Mouse (Mus musculus): ENCODE measurements around the gene Zgrf1.

The Zgrf1 gene

GRCm38 (mm10) chr3:127562974-127563373 is 9.7 kb downstream of the Zgrf1 start:
- DNase-seq, result no peak

DNA sequence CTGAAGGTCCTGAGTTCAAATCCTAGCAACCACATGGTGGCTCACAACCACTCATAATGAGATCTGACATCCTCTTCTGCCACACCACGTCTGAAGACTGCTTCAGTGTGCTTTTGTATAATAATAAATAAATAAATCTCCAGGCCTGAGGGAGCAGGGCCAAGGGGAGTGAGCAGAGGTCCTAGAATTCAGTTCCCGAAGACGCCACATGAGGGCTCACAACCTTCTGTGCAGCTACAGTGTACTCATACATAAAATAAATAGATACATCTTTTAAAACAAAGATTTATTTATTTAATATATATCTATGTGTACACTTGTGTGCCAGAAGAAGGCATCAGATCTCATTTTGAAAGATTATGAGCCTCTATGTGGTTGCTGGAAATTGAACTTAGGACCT is 11.8 kb downstream of the Zgrf1 start:
- DNase-seq, result no peak

- peak; percentile 81 for DNase-seq
Measured at GRCm38 (mm10) chr3:127572557-127572956, 19.3 kb downstream of the Zgrf1 start.

- no peak for DNase-seq
Measured at GRCm38 (mm10) chr3:127597136-127597535, 43.8 kb downstream of the Zgrf1 start.

DNA sequence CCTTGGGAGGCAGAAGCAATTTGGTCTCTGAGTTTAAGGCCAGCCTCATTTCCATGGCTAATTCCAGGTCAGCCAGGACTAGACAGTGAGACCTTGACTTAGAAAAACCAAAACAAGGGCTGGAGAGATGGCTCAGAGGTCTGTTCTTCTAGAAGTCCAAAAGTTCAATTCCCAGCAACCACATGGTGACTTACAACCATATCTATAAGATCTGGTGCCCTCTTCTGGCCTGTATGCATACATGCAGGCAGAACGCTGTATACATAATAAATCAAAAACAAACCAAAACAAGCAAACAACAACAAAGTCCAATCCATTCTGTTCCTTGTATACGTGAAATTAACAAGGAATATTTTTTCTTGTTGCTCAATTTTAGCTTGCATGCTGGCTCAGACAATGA is 54.8 kb downstream of the Zgrf1 start:
- DNase-seq, result peak; percentile 32

- DNase-seq, result peak; percentile 83
Measured at GRCm38 (mm10) chr3:127625296-127625695, 72.0 kb downstream of the Zgrf1 start.

GRCm38 (mm10) chr3:127625701-127626399 is 72.6 kb downstream of the Zgrf1 start:
- DNase-seq, result peak; percentile 64

DNA sequence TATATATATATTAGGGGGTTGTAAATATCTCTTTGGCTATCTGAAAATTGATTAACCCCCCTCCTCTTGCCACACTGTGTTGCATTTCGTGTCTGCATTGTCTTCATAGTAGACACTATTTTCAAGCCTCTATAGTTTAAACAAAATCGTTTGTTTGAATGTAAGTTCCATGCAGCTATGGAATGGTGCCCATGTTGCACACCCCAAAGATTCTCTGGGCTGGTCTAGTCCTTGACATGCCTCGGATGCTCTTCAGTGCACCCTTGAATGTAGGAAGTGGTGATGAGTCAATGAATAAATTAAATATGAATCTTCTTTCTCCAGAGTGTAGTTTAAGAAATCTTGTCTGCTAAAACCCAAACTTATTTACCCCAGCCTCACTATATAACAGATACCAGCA is 73.2 kb downstream of the Zgrf1 start:
- DNase-seq, result no peak

DNA sequence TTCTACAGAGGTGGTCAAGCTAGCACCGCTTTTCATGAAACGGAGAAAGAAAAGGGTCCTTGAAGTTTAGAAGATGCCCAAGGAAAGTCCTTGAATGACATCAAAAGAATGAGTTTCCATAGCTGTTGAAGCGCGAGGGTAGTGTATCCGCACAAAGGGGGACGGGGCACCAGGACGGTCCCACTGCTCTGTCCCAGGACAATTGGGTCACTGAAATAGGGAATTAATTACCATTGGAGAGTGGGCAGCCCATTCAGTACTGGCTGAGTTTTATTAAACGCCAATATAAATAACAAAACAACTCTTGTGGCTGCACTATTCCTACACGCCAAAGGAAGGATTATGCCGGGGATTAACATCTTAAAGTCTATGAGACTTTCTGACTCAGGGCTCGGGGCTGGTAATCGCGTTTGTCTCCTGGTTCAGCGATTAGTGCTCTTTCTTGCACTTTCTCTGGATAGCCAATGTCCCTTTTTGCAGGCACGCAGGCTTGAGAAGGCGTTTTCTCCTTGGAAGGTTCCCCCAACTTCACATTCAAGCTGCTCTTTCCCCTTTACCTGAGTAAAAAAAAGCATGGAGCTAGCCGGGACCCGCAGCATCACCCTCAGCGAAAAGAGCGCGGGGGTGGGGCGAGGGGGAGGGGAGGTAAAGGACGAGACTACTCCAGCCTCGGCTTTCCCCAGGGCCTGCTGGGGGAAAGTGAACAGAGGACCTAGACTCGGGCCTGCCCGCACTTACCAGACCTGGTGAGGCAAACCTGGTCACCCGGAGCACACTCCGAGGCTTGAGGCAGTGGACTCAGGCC is 74.1 kb downstream of the Zgrf1 start:
- peak; percentile 67 for DNase-seq

GRCm38 (mm10) chr3:127627956-127628310 is 74.6 kb downstream of the Zgrf1 start:
- no peak for DNase-seq

DNA sequence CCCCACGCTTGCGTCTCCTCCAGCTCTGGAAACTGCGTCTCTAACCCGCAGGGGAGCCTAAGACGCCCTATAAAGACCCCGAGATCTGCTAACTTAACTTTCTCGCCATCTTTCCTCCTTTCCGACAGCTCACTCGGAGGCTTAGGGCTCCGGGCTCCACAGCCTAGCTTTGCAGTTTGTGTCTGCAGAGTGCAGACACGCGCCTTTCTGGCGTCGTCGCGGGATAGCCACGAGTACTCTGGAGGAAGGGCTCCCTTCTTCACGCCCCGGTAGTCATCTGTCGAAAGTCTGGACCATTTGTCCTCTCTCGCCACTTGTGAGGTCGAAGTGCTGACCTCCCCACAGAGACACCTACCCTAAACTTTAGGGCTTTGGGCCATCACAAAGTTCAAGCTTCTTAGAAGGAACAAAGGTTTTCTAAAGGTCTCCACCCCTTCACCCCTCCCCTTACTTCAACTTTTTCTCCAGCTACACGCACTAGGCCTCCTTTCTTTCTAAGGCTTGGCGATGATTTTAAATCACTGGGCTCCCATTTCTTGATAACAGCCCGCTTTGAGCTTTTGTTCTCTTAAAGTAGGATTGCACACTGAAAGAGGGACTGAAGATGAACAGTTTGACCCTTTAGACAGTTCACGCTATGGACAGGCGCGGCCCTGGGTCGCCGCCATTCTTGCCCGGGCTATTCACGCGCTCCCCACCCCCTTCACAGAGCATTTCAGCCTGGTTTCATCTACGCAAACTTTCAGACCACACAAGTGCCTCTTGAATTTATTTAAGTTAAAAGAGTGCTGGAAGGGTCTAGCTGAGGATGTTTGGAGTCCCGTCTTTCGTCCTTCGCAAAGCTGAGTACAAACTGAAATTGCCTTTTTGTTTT is 75.3 kb downstream of the Zgrf1 start:
- peak; percentile 41 for DNase-seq

DNA sequence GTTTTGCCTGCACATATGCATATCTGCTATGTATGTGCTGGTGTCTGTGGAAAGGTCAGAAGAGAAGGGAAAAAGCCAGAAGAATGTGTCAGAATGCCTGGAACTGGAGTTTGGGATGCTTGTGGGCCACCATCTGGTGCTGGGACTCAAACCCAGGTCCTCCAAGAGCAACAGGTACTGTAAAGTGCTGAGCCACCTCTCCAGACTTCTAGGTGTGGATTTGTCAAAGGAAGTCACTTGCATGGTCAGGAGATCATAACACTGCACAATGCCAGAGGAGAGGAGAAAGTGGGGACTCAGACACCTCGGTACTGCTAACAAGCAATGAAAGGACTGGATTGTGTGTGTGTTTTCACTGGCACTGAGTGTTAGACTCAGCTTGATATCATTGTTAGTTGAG is 76.9 kb downstream of the Zgrf1 start:
- DNase-seq, result no peak

- no peak for DNase-seq
Measured at GRCm38 (mm10) chr3:127630735-127631372, 77.6 kb downstream of the Zgrf1 start.

DNA sequence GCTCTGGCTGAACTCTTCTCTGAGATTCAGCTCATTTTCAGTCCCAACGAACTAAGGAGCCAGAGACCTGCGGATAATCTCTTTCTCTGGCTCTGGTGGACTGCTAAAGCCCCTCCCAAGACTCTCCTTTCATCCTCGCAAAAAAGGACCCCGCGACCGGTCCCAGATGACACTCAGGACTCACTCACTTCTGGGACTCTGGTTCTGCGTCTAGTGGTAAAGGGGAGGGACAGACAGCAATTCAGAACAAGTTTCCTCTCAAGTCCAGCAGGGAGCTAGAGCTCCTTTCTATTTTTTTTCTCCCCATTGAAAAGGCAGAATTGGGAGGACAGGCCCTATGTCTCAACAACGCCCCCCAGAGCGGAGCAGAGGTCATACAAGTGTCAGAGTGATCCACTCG is 78.3 kb downstream of the Zgrf1 start:
- no peak for DNase-seq

DNA sequence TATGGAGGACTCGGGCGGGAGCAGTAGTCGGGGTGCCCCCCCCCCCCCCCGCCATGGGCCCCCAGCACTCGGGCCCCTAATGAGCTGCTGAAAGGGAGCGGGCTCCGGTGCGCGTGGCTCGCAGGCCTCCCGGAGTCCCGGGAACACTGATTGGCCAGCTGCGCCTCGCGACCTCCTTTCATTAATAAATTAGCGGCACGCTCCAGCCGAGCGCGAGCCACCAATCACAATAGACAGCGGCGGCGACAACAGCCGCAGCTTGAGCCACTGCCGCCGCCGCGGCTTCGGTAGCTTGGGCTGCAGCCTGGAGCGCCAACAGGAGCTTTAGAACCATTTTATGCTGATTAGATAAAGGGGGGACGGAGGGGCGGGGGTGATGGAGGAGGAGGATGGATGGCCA is 79.2 kb downstream of the Zgrf1 start:
- DNase-seq, result peak; percentile 97

- peak; percentile 72 for DNase-seq
Measured at GRCm38 (mm10) chr3:127633080-127634032, 80.1 kb downstream of the Zgrf1 start, which contains the start of gene Neurog2. Gene Neurog2, plus strand, starts transcription at chr3:127633135.

DNA sequence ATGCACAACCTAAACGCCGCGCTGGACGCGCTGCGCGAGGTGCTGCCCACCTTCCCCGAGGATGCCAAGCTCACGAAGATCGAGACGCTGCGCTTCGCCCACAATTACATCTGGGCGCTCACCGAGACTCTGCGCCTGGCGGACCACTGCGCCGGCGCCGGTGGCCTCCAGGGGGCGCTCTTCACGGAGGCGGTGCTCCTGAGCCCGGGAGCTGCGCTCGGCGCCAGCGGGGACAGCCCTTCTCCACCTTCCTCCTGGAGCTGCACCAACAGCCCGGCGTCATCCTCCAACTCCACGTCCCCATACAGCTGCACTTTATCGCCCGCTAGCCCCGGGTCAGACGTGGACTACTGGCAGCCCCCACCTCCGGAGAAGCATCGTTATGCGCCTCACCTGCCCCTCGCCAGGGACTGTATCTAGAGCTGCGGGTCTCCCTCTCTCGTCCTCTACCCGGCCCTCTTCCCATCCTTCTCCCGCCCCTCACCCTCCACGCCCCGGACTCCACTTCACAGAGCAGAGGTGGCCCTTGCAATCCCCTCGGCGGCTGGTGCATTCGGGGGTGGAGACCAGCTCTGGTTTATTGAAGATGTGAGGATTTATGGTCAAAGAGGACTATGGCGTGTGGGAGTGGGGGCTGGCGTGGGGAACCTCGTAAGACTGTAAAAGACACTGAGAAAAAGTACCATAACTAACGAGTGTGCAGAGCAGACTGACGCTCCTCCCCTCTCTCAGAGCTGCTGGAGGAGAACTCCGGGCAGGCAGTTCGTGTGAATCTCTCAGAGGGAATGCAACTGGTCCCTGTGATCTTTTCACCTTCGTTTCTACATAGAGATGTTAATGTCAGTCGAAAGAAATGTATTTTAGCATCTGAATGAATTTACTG is 81.1 kb downstream of the Zgrf1 start:
- peak; percentile 92 for DNase-seq

- DNase-seq, result no peak
Measured at GRCm38 (mm10) chr3:127634984-127635349, 81.7 kb downstream of the Zgrf1 start.

DNA sequence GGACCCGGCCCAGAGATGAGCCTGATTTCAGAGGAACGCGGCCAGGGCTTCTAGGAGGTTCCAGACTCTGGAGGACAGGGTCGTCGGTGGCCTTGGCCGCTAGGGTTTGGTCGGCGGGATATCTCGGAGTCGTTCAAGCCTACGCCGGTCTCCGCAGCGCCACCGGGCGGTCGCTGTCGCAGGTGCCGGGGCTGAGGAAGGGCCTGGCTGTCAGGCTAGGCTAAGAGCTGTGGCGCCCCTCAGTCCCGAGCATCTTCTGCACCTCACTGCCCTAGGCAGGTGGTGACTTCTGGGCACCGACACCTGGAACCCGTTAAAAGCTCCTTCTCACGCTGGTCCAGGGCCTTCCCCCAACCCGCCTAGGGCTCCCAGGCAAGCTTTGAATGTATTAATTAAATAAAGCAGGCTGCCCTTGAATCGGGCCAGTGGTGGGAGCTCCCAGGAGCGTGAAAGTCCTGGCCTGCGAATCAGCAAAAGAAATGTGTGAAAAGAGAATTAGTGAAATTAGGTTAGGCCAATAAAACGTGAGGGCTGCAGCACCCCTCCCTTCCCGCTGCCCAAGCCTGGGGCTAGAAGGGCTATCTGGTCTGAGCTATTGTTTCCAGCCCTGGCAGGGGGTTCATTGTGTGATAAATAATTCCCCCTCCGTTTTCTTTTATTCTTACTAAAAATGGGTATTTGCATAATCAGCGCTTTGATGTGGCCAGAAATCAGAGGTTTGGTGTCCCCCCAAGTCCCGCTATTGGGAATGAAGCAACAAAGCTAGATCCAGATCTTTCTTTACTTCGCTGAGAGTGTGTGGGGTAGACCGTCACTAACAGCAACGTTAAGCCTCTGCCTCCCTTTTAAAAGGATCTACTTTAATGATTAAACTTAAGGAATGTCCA is 86.8 kb downstream of the Zgrf1 start:
- peak; percentile 88 for DNase-seq
